Mouse (Mus musculus) gastrocnemius, adult 8-10 months (tissue): ENCODE data around the gene Asxl1. TPM values are rescaled to one million over a fixed set of nuclear protein-coding genes. Genes with fewer than 3 reads are reported as not detected.
A peak's percentile ranks its signal among the peaks of the same experiment; 100 is the strongest.

Experiments
- DNase-seq, 2 experiments: peaks; one replicate each; pipeline ENCODE4 v3.0.0; 2022; ENCODE audit warnings: low spot score in 2 of 2
- total RNA-seq, 4 experiments: library from RNA; stranded (reverse); gene quantifications; 2 replicates each; pipeline ENCODE4 v1.2.4; 2022

Gene Asxl1
- total RNA-seq, 4 experiments from 2014 or later: 8.1 to 12.1 (median 10.5) TPM

- no peak for DNase-seq
Observed at GRCm38 (mm10) chr2:153412563-153412962, 66.9 kb downstream of the Asxl1 start.

GRCm38 (mm10) chr2:153414607-153415006 lies 69.0 kb downstream of the Asxl1 start:
- no peak for DNase-seq

DNA sequence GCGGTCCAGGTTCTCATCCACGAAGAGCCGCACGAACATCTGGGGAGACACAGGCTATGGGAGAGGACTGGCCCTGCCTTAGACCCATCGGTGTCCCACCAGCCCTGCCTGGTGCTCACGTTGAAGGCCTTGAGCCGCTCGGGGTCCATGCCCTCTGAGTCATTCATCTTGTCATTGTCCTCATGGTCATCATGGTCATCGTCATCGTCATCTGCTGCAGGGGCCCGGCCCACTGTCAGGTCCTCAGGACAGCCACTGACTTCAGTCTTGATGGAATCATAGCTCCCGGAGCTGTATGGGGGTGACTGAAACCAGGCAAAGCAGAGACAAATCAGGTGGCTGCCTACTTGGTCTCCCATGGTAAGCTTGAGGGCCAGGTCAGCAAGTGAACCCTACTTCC lies 72.2 kb downstream of the Asxl1 start:
- DNase-seq: no peak

DNA sequence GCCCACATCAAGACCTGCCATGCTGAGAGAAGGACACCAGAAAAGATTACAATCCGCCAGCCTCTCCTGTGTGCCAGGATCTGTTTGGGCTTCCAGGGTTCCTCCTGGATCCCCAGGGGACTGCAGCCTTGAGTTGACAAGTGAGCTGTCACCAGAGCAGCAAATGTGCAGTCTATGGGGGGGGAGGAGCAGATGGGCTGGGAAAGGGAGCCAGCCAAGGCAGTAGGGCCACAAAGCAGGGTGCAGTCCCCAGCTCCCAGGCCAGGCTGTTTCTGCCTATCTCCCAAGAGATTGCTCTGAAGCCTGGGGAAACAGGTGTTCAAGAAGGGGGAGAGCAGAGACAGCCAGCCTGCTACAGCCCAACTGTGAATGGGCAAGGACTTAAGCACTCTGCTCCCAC lies 72.8 kb downstream of the Asxl1 start:
- DNase-seq: no peak

DNA sequence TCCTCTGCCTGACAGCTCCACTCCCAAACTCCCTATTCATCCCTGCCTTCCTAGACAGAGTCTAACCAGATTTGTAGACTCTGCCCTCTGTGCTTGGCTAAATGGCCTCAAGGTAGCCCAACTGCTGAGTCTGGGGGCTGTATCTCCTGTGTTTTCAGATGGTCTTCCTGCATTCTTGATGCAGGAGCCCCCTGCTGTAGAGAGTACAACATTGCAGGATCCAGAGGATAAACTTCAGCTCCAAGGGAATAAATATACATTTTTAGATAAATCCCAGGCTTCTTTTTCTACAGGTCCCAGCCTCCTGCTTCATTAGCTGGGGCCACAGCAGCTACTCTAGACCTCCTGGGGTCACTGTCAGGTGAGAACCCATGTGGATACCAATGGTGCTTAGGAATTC lies 75.6 kb downstream of the Asxl1 start:
- DNase-seq: no peak

- DNase-seq: no peak
Observed at GRCm38 (mm10) chr2:153422051-153422450, 76.4 kb downstream of the Asxl1 start.

DNA sequence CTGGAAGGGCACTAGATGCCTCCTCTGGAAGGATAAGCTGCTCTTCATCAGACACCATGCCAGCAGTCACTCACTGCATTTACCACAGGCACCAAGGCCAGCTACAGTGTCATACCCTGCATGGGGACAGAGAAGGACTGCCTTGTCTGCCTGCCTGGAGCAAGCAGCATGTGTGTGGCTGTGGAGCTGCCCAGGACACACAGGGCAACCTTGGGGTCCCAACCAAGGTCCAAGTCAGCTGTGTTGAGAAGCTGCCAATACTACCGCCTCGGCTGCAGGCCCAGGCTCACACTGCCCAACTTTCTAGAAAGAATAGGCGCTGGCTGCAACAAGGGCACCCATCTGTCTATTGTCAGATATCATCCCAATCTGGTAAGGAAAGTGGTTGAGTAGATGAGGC lies 77.5 kb downstream of the Asxl1 start:
- no peak for DNase-seq

DNA sequence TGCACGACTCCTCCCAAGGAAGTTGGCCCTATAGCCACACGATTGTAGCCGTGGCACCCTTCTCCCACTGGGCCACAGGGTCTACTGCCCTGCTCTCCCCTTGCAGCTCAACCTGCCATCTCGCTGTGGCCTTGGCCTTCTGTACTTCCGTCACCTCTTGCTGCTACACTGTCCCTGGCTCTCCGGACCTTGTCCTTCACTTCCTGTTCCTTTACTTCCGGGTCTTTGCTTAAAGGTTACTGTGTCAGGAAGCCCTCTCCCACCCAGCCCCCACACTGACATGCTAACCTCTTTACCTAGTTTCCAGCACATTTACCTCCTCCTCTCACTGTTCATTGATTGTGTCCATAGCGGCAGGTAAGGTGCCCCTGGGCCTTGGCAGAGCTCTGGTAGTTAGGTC lies 78.9 kb downstream of the Asxl1 start:
- DNase-seq: no peak

GRCm38 (mm10) chr2:153425124-153425844 lies 79.7 kb downstream of the Asxl1 start:
- no peak for DNase-seq

GRCm38 (mm10) chr2:153425998-153426670 lies 80.5 kb downstream of the Asxl1 start:
- DNase-seq: no peak

DNA sequence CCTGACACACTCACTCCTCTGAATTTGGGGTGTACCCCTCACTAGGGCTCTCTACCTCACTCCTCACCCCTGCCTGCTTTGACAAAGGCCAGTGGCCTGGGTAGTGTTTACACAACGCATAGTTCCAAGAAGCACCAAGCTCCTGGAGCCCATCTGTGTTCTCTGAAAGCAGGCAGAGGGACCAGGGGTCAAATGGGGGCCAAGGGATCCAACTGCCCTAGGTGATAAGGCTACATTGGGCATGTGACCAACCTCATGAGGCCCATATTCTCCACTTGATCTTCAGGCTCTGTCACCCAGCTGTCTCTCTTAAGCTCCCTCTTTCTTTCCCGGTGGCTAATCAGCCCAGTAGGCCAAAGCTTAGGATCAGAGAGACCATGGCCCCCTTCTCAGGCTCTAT lies 81.3 kb downstream of the Asxl1 start:
- no peak for DNase-seq

GRCm38 (mm10) chr2:153428485-153428884 lies 82.9 kb downstream of the Asxl1 start:
- DNase-seq: no peak

GRCm38 (mm10) chr2:153430571-153430970 lies 84.9 kb downstream of the Asxl1 start:
- no peak for DNase-seq

DNA sequence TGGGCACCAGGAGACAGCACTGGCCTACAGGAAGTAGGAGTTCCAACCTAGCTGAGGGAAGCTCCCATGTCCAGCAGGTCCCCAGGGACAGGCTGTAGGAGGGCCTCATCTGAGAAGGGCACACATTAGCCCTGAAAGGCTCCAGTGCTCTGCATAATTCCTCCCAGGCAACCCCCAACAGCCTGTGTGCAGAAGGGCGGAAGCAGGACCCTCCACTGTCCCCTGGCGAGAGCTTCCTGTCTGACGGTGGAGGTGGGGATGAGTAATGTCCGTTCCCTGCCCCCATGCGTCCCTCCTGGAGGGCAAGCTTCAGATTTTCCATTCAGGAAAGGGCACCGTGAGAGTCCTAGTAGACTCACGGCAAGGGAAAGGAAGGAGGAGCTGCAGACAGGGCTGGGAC lies 86.9 kb downstream of the Asxl1 start:
- DNase-seq: no peak

GRCm38 (mm10) chr2:153433859-153434258 lies 88.2 kb downstream of the Asxl1 start:
- no peak for DNase-seq

DNA sequence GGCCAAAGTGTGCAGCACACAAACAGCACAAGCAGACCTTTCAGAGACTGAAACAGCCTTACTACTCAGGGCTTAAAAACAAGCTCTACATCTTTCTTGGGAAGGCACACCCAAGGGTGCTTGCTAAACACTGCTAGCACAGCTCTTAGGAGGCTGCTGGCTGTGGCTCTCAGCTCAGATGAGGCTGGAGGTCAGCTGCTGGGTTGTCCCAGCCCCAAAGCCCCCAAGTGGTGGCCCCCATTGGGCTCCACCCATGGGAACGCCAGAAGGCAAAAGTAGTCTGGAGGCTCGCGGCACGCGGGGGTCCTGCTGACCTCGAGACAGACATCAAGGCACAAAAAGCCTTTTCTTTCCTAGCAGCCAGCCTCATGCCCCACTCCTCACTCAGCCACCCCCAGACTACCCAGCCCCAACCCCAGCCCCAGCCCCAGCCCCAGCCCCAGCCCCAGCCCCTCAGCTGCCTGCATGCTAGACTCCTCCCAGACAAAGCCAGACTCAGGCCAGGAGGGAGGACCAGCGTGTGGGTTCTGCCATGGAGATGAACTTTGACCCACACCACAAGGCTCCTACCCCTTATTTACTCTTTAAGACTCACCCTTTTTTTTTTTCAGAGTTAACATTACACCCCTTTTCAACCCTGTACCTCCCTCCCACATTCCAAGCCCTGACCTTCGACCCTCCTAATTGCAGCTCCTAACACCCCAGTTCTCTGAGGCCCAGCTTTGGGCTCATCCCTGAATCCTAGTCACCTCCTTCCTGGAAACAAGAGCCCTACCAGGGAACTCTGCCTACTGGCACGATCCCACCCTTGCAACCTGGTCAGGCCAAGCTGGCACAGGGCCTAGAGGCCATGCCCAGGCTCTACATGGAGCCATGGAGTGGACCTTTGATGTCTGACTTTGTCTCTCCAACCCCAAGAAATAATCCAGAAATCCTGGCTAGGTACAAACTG lies 89.5 kb downstream of the Asxl1 start:
- peak in 1 of 2 experiments; percentile 52 for DNase-seq

DNA sequence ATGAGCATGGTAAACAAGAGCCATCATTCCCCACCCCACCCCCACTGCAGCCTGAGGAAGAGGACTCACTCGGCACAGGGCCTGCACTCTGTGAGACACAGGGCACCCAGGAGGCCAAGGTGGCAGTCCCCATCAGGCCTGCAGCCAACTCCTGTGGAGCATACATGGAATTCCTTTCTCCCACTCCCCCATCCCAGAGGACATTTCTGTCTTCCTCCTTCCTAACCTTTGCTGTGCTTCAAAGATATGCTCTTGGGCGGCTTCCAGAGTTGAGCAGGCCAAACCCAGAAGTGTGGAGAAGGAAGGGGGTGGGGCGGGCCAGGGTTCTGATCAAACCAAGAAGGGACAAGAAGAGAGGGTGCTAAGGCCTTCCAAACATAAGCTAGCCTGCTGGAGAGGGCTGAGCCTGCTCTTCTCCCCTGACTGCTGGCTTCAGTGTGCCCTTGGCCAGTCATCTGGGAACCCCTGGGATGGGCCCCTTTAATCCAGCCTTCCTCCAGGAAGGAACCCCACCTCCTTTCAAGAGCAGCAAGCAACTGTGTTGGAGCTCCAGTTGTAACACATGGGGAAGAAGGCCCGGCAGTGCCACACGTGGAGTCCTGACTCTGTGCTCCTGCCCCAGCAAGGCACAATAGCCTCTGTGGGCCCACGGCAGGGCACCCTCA lies 91.1 kb downstream of the Asxl1 start:
- DNase-seq: no peak

DNA sequence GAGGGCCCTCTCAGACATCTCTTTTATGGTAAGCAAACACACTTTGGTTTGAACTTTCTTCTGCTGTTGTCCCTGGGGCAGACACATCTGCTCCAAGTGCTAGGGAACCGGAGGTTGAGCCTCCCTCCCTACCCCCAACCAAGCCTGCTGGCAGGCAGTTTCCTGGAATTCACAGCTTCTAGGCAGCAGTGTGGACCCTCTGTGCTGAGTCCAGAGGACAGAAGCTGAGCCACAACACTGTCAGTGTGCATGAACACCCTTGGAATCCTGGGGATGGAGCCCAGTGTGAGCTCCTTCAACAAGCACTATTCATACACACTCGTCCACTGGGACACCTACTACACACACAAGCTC lies 91.7 kb downstream of the Asxl1 start:
- no peak for DNase-seq

DNA sequence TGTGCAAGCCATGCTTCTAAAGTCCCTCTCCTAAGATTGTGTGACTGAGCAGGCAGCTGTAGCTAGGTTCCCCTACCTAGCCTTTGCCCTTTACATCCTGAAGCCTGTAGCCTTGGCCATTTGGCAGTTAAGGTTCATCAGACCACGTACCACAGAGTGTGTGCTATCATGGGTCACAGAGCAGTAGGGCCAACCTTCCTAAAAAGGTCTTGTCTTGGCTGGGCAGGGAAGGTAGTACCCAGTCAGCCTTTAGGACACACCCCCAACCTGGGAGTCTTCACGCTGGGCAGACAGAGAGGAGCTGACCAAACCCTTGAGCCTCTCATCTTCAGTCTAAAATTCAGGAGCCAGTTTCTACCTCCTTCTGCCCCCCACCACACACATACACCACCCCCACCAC lies 95.1 kb downstream of the Asxl1 start:
- DNase-seq: no peak

- no peak for DNase-seq
Observed at GRCm38 (mm10) chr2:153441228-153441627, 95.6 kb downstream of the Asxl1 start.

DNA sequence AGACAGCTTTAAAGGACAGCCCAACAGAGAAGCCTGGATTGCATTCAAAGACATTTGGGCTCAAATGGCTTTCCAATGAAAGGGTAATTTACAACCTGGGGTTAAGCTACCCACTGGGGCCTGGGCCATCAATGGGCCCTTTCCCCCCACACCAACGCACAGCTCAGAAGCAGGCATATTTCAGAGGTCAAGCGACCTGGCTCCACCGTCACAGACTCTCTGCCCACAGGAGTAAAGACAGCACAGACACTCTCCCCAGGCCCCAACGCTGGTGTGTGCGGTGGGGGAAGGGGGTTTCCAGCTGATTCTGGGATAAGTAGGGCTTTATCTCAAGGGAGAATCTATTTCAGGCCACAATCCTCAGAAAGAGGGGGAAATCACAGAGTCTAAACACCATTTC lies 97.1 kb downstream of the Asxl1 start:
- no peak for DNase-seq
